Mouse (Mus musculus): ENCODE data around the gene Ubxn6. TPM values are rescaled to one million over a fixed set of nuclear protein-coding genes. Genes with fewer than 3 reads are reported as not detected.

The Ubxn6 gene
- polyA plus RNA-seq, 1 experiment from 2014 or later = 35.5 TPM

DNA sequence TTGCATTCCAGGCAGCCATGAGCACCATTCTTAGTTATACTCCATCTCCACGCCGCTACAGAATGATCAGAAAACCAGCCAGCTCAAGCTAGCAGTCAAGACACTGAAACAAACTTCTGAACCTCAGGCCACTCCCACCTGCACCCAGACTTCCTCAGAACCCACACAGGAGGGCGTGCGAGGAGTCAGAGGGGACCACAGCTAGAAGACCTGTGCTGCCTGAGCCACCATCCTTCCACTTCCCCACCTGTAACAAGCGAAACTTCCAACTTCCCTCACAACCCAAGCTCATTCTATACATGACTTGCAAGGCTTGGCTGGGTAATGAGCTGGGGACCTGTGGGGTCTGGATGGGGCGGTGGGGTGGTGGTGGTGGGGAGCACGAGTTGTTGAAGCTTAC lies 42.0 kb downstream of the Ubxn6 start:
- no peak overlapping the region for H3K9ac ChIP-seq
- H3K27ac ChIP-seq (ENCODE audit: poor library complexity, severe bottlenecking) = no peak overlapping the region
- peaks cover 64% of the 10 kb centered on the region for H3K4me1 ChIP-seq (replicated peaks)
- H3K4me3 ChIP-seq = no peak overlapping the region
- no peak for ATAC-seq (ENCODE audit: insufficient number of reproducible peaks, low FRiP score)
- H3K9me3 ChIP-seq (replicated peaks) = no peaks in the 10 kb centered on the region
- H3K27me3 ChIP-seq (replicated peaks) = no peaks in the 10 kb centered on the region
- WGBS = 75% methylated on average over 7 of the region's 7 CpGs
- peaks cover 37% of the 10 kb centered on the region for H3K36me3 ChIP-seq
- H3K4me2 ChIP-seq = no peak overlapping the region

DNA sequence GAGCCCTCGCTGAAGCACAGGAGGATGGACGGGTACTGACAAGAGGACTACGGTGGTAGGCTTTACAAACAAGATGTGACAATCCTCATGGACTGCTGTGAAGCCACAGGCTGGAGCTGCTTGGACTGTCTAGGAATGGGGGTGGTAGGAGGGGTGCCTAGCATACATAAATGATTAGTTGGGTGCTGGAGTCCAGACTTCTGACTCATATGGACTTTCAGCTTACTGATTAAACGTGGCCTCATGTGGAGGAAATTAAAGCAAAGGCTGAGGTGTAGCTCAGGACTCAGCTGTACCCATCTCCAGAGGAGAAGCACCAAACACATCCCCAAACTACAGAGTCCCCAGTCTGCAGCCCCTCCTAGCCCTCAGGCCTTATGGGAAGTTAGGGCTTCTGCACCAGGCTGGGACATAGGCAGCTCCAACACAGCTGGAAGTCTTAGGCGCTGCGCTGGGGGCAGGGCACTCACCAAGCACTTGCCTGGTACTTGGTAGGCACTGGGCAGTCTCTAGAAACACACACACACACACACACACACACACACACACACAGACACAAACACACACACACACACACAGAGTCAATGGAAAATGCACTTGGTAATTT lies 42.6 kb downstream of the Ubxn6 start:
- H3K36me3 ChIP-seq = peaks cover 43% of the 10 kb centered on the region
- WGBS = 73% methylated on average over 6 of the region's 6 CpGs

GRCm38 (mm10) chr17:56031431-56031830 lies 43.4 kb downstream of the Ubxn6 start:
- Histone ChIP-seq H3K36me3 (peaks cover 44% of the 10 kb centered on the region), H3K4me3 (no peak overlapping the region), H3K27ac (ENCODE audit: poor library complexity, severe bottlenecking) (no peak overlapping the region), H3K9me3 (replicated peaks) (no peaks in the 10 kb centered on the region), H3K27me3 (replicated peaks) (no peaks in the 10 kb centered on the region), H3K4me1 (replicated peaks) (peaks cover 78% of the 10 kb centered on the region), H3K9ac (no peak overlapping the region), H3K4me2 (no peak overlapping the region)
- WGBS = 85% methylated on average over 7 of the region's 7 CpGs
- ATAC-seq (ENCODE audit: insufficient number of reproducible peaks, low FRiP score) = no peak

More for the DNA sequence above, 42.6 kb downstream of the Ubxn6 start:
- Histone ChIP-seq H3K9ac (peak overlapping the region; percentile 26; the same call in 1 of the 2 replicates), H3K4me3 (no peak overlapping the region), H3K9me3 (replicated peaks) (no peaks in the 10 kb centered on the region), H3K4me1 (replicated peaks) (peaks cover 70% of the 10 kb centered on the region), H3K27ac (ENCODE audit: poor library complexity, severe bottlenecking) (no peak overlapping the region), H3K27me3 (replicated peaks) (no peaks in the 10 kb centered on the region), H3K4me2 (no peak overlapping the region)
- ATAC-seq (ENCODE audit: insufficient number of reproducible peaks, low FRiP score) = no peak

GRCm38 (mm10) chr17:56030919-56031318 lies 43.9 kb downstream of the Ubxn6 start:
- 41% methylated on average over 5 of the region's 5 CpGs for WGBS
- Histone ChIP-seq H3K4me1 (replicated peaks) (peaks cover 84% of the 10 kb centered on the region), H3K27me3 (replicated peaks) (no peaks in the 10 kb centered on the region), H3K9ac (peak overlapping the region; percentile 20; the same call in 1 of the 2 replicates), H3K4me3 (no peak overlapping the region), H3K27ac (ENCODE audit: poor library complexity, severe bottlenecking) (no peak overlapping the region), H3K4me2 (no peak overlapping the region), H3K9me3 (replicated peaks) (no peaks in the 10 kb centered on the region), H3K36me3 (peaks cover 44% of the 10 kb centered on the region)
- peak; percentile 34; the same call in 1 of the 2 replicates for ATAC-seq (ENCODE audit: insufficient number of reproducible peaks, low FRiP score)

DNA sequence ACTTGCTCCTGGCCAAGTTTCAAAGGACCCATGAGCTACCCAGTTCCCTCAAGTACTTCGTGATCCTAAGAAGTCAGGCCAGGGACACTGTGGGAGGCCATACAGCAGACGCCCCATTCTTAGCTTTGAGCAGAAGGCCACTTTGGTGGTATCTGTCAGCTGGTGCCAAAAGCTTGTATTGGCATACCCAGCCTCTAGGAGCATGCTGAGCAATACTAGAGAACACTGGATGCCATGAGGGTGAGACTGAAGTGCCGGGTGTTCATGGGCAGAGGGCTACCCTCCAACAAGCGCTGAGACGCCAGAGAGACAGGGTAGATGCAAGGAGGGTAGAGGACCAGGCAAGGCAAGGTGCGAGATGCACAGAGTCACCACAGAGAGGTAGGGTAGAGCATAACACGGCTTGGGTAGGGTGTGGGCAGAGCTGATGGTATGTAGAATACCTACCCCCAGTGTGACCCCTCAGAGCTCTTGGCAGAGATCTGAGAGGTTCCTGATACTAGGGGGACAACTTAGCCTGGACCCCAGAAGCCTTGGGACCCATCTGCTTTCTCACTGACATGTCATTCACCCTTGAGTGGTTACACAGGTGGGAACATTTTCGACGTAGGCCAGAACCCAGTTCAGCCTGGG lies 44.5 kb downstream of the Ubxn6 start:
- Histone ChIP-seq H3K4me2 (no peak overlapping the region), H3K36me3 (peaks cover 44% of the 10 kb centered on the region), H3K27ac (ENCODE audit: poor library complexity, severe bottlenecking) (no peak overlapping the region), H3K4me1 (replicated peaks) (peaks cover 88% of the 10 kb centered on the region), H3K4me3 (no peak overlapping the region), H3K9ac (no peak overlapping the region), H3K9me3 (replicated peaks) (no peaks in the 10 kb centered on the region), H3K27me3 (replicated peaks) (no peaks in the 10 kb centered on the region)
- no peak for ATAC-seq (ENCODE audit: insufficient number of reproducible peaks, low FRiP score)
- 86% methylated on average over 9 of the region's 9 CpGs for WGBS

DNA sequence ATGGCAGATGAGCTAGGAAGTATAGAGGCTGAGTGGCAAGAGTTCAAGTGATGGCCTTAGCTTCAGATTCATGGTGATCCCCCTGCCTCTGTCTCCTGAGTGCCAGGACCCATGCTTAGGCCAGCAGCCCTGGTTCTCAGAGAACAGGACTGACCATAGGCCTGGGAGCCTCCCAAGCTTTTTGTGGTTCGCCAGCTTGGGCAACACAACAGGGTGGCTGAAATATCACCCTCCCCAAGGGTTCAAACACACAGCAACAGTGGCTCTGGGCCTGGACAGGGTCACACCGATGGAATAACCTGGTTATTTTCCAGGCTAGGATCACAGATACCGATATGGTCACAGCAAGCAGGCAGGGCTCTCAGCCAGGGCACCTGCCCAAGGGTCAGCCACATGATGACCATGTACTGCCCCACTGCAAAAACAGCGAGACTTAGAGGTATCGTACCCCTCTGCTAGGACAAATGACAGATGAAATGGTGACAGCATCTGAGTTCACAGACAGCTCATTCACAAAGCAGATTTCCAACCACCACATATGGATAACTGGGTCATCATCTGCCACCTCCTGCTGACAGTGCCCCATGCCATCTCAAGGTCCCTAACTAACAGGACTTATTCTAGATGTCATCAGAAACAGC lies 46.9 kb downstream of the Ubxn6 start:
- no peak for ATAC-seq (ENCODE audit: insufficient number of reproducible peaks, low FRiP score)
- H3K4me2 ChIP-seq = no peak overlapping the region
- no peaks in the 10 kb centered on the region for H3K9me3 ChIP-seq (replicated peaks)
- 0 out of 2 replicates have a peak overlapping the region, but pooled peaks have one; percentile 22 for H3K27ac ChIP-seq (ENCODE audit: poor library complexity, severe bottlenecking)
- H3K9ac ChIP-seq = 0 out of 2 replicates have a peak overlapping the region, but pooled peaks have one; percentile 13
- WGBS = 89% methylated on average over 5 of the region's 5 CpGs
- H3K4me3 ChIP-seq = no peak overlapping the region
- peaks cover 26% of the 10 kb centered on the region for H3K36me3 ChIP-seq
- H3K4me1 ChIP-seq (replicated peaks) = peaks cover 88% of the 10 kb centered on the region
- H3K27me3 ChIP-seq (replicated peaks) = no peaks in the 10 kb centered on the region

DNA sequence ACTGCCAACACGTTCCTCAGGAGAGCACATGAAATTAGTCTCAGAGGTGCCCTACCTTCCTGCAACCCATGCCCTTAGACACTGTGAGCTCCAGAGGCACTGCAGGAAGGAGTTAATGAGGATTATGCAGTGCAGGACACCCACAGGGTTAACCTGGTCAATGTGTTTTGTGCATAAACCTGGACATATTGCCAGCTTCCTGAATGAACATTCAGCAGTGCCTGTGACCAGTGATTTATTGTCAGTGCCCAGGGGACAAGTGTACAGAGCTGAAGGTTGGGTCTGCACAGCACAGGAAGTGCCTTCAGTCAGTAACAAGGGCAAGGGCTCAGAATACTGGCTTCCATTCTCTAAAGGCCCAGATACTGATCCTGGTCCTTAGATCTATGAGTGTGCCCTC lies 47.9 kb downstream of the Ubxn6 start:
- peaks cover 88% of the 10 kb centered on the region for H3K4me1 ChIP-seq (replicated peaks)
- 0 out of 2 replicates have a peak overlapping the region, but pooled peaks have one; percentile 13 for H3K9ac ChIP-seq
- 69% methylated on average over 1 of the region's 1 CpGs for WGBS
- peaks cover 26% of the 10 kb centered on the region for H3K36me3 ChIP-seq
- peak overlapping the region; percentile 70 for H3K27ac ChIP-seq (ENCODE audit: poor library complexity, severe bottlenecking)
- no peaks in the 10 kb centered on the region for H3K9me3 ChIP-seq (replicated peaks)
- no peak overlapping the region for H3K4me2 ChIP-seq
- ATAC-seq (ENCODE audit: insufficient number of reproducible peaks, low FRiP score) = no peak
- no peak overlapping the region for H3K4me3 ChIP-seq
- H3K27me3 ChIP-seq (replicated peaks) = no peaks in the 10 kb centered on the region

- Histone ChIP-seq H3K9me3 (replicated peaks) (no peaks in the 10 kb centered on the region), H3K36me3 (peaks cover 26% of the 10 kb centered on the region), H3K27ac (ENCODE audit: poor library complexity, severe bottlenecking) (peak overlapping the region; percentile 70), H3K4me1 (replicated peaks) (peaks cover 84% of the 10 kb centered on the region), H3K4me2 (no peak overlapping the region), H3K4me3 (no peak overlapping the region), H3K27me3 (replicated peaks) (no peaks in the 10 kb centered on the region), H3K9ac (no peak overlapping the region)
- ATAC-seq (ENCODE audit: insufficient number of reproducible peaks, low FRiP score) = no peak
- WGBS = 53% methylated on average over 1 of the region's 1 CpGs
These were observed 48.5 kb downstream of the Ubxn6 start for GRCm38 (mm10) chr17:56026303-56026702.

DNA sequence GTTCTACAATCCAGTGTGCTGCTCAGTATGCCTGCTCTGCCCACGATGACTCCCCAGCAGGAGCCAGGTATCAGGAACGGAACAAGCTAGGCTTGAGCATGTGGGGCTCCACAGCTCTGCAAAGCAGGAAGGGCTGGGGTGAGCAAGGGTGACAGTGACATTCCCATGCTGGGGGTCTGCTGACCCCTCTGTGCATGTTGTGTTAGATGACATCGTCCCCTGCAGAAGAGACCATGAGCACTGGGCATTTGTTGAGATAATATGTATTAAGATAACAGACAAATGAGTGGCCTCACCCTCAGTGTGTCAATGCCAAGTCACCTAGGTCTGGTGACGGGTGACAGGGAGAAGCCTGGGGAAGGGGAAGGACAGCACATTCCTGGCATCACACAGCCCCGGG lies 49.9 kb downstream of the Ubxn6 start:
- ATAC-seq (ENCODE audit: insufficient number of reproducible peaks, low FRiP score) = no peak
- Histone ChIP-seq H3K9me3 (replicated peaks) (no peaks in the 10 kb centered on the region), H3K27ac (ENCODE audit: poor library complexity, severe bottlenecking) (0 out of 2 replicates have a peak overlapping the region, but pooled peaks have one; percentile 2), H3K4me1 (replicated peaks) (peaks cover 84% of the 10 kb centered on the region), H3K4me2 (no peak overlapping the region), H3K9ac (no peak overlapping the region), H3K27me3 (replicated peaks) (no peaks in the 10 kb centered on the region), H3K4me3 (no peak overlapping the region), H3K36me3 (peaks cover 30% of the 10 kb centered on the region)
- 52% methylated on average over 5 of the region's 5 CpGs for WGBS

- WGBS = 45% methylated on average over 2 of the region's 2 CpGs
- Histone ChIP-seq H3K4me3 (no peak overlapping the region), H3K4me1 (replicated peaks) (peaks cover 87% of the 10 kb centered on the region), H3K36me3 (peaks cover 32% of the 10 kb centered on the region), H3K27ac (ENCODE audit: poor library complexity, severe bottlenecking) (no peak overlapping the region), H3K9me3 (replicated peaks) (no peaks in the 10 kb centered on the region), H3K9ac (0 out of 2 replicates have a peak overlapping the region, but pooled peaks have one; percentile 46), H3K4me2 (no peak overlapping the region), H3K27me3 (replicated peaks) (no peaks in the 10 kb centered on the region)
- no peak for ATAC-seq (ENCODE audit: insufficient number of reproducible peaks, low FRiP score)
These were observed 50.4 kb downstream of the Ubxn6 start for GRCm38 (mm10) chr17:56024476-56024875.

GRCm38 (mm10) chr17:56023386-56023785 lies 51.4 kb downstream of the Ubxn6 start:
- no peak overlapping the region for H3K4me2 ChIP-seq
- WGBS = 39% methylated on average over 5 of the region's 5 CpGs
- no peaks in the 10 kb centered on the region for H3K27me3 ChIP-seq (replicated peaks)
- H3K9ac ChIP-seq = no peak overlapping the region; the same call in 1 of the 2 replicates
- H3K4me1 ChIP-seq (replicated peaks) = peaks cover 86% of the 10 kb centered on the region
- no peak overlapping the region for H3K4me3 ChIP-seq
- ATAC-seq (ENCODE audit: insufficient number of reproducible peaks, low FRiP score) = no peak
- H3K9me3 ChIP-seq (replicated peaks) = no peaks in the 10 kb centered on the region
- peak overlapping the region; percentile 36; the same call in 1 of the 2 replicates for H3K27ac ChIP-seq (ENCODE audit: poor library complexity, severe bottlenecking)
- peaks cover 33% of the 10 kb centered on the region for H3K36me3 ChIP-seq

Data from heart, embryonic 12.5 days (tissue).